Mouse (Mus musculus) activated CD4-positive, CD25-positive, alpha-beta regulatory T cell (primary cell): Measurements from ENCODE around the gene Camkk1. TPM values are rescaled to one million over a fixed set of nuclear protein-coding genes. Genes with fewer than 3 reads are reported as not detected.

Source experiments
- polyA plus RNA-seq, 2 experiments: library from polyadenylated mRNA; unstranded; fragments of 100-300 nt; shearing (Covaris generic); gene quantifications; one replicate each; pipeline ENCODE4 v1.2.1; 2017

Gene Camkk1
- 1 to 10 TPM; 4.3 to 6.2 TPM for polyA plus RNA-seq

GRCm38 (mm10) chr11:73018471-73019146, at the start of gene Camkk1:
Gene Camkk1, plus strand, starts transcription at chr11:73019008.

GRCm38 (mm10) chr11:72998771-72999170, 20.0 kb upstream of the Camkk1 start, which contains the start of gene P2rx1:
Gene P2rx1, plus strand, starts transcription at chr11:72999103.

GRCm38 (mm10) chr11:73047542-73047996, 28.8 kb downstream of the Camkk1 start, which contains the start of gene Ncbp3:
Gene Ncbp3, plus strand, starts transcription at chr11:73047783.

GRCm38 (mm10) chr11:73090283-73090682, 71.5 kb downstream of the Camkk1 start, which contains the start of gene Itgae:
Gene Itgae, plus strand, starts transcription at chr11:73090583.

Other genes with a start within 250 kb of the Camkk1 start
- gene Cyb5d2, start 222.9 kb upstream of the Camkk1 start, polyA plus RNA-seq = 1 to 10 TPM; 5.7 to 8.2 TPM
- gene Zzef1, start 222.8 kb upstream of the Camkk1 start, polyA plus RNA-seq = 10 to 100 TPM; 19.0 to 21.3 TPM
- gene Atp2a3, start 57.8 kb upstream of the Camkk1 start, polyA plus RNA-seq = 100 to 1,000 TPM; 191 to 312 TPM
- under 1 TPM in 1 of 2 experiments, not detected in 1; 0.79 TPM for gene P2rx1, start 19.9 kb upstream of the Camkk1 start, polyA plus RNA-seq
- gene Ncbp3, start 28.8 kb downstream of the Camkk1 start, polyA plus RNA-seq = 10 to 100 TPM; 14.9 to 18.5 TPM
- 100 to 1,000 TPM in 1 of 2 experiments, 10 to 100 TPM in 1; 37.2 to 255 TPM for gene Itgae, start 71.6 kb downstream of the Camkk1 start, polyA plus RNA-seq
- 10 to 100 TPM; 14.4 to 20.1 TPM for gene Haspin, start 119.3 kb downstream of the Camkk1 start, polyA plus RNA-seq
- under 1 TPM; 0.19 to 0.61 TPM for gene P2rx5, start 141.4 kb downstream of the Camkk1 start, polyA plus RNA-seq
- 100 to 1,000 TPM in 1 of 2 experiments, 10 to 100 TPM in 1; 60.0 to 102 TPM for gene Emc6, start 158.0 kb downstream of the Camkk1 start, polyA plus RNA-seq
- gene Tax1bp3, start 158.1 kb downstream of the Camkk1 start, polyA plus RNA-seq = 10 to 100 TPM; 29.9 to 32.4 TPM
- gene Ctns, start 180.0 kb downstream of the Camkk1 start, polyA plus RNA-seq = 10 to 100 TPM; 11.4 to 11.7 TPM
- 1 to 10 TPM; 6.0 to 7.6 TPM for gene Shpk, start 180.5 kb downstream of the Camkk1 start, polyA plus RNA-seq
- not detected for gene Trpv1, start 215.3 kb downstream of the Camkk1 start, polyA plus RNA-seq
- under 1 TPM in 1 of 2 experiments, not detected in 1; 0.05 TPM for gene Trpv3, start 248.4 kb downstream of the Camkk1 start, polyA plus RNA-seq